Mouse (Mus musculus): ENCODE measurements around the gene Nedd9.

- TF ChIP-seq CTCF (IDR thresholded peaks at IDR 0.05; ENCODE audit: control insufficient read depth, insufficient read depth, low read length) (no peak), POLR2A (IDR thresholded peaks at IDR 0.05; ENCODE audit: borderline replicate concordance, control insufficient read depth, low read depth, low read length) (no peak)
These were observed 43.2 kb upstream of the Nedd9 start for GRCm38 (mm10) chr13:41530326-41530725.

Measured in bone marrow, adult 2 months (tissue).